Mouse (Mus musculus) G1E (cell line): Measurements from ENCODE around the gene Map6. TPM values are rescaled to one million over a fixed set of nuclear protein-coding genes. Genes with fewer than 3 reads are reported as not detected.

Experiments
- ATAC-seq: 2 replicates; pipeline ENCODE4 v1.8.0; 2016; ENCODE audit warnings: mild to moderate bottlenecking; ENCODE audit not compliant: insufficient number of reproducible peaks, poor library complexity, low FRiP score, severe bottlenecking; ENCODE audit errors: extremely low read depth
- DNase-seq: peaks from one replicate; pipeline ENCODE4 v3.0.0; 2012; ENCODE audit warnings: low spot score
- H3K27me3 ChIP-seq: 2 replicates; pipeline ENCODE4 v1.6.1; 2012; ENCODE audit warnings: mild to moderate bottlenecking, low read length, inconsistent platforms; ENCODE audit not compliant: insufficient read depth
- H3K36me3 ChIP-seq: replicated peaks from 2 replicates; pipeline ENCODE3; 2012; ENCODE audit warnings: mild to moderate bottlenecking, inconsistent platforms
- H3K4me1 ChIP-seq: 2 replicates; pipeline ENCODE4 v1.6.1; 2012; ENCODE audit warnings: low read depth, low read length, inconsistent platforms, mixed read lengths; ENCODE audit not compliant: insufficient read depth
- H3K4me3 ChIP-seq: 2 replicates; pipeline ENCODE4 v1.5.1; 2012; ENCODE audit warnings: low read depth, mild to moderate bottlenecking, inconsistent platforms, low read length, moderate library complexity, mixed read lengths
- H3K9me3 ChIP-seq: replicated peaks from 2 replicates; pipeline ENCODE4 v1.6.1; 2012; ENCODE audit warnings: inconsistent platforms
- CTCF ChIP-seq: IDR thresholded peaks from 2 replicates; pipeline ENCODE4 v1.5.1; 2012; ENCODE audit warnings: low read depth, low read length, inconsistent platforms, mixed read lengths
- GATA1 ChIP-seq: IDR thresholded peaks from 2 replicates; pipeline ENCODE4 v1.6.1; 2012; ENCODE audit warnings: borderline replicate concordance, low read length, inconsistent platforms, mixed read lengths
- GATA2 ChIP-seq: IDR thresholded peaks from 2 replicates; pipeline ENCODE4 v1.6.1; 2012; ENCODE audit warnings: low read depth, low read length, inconsistent platforms, borderline replicate concordance
- POLR2AphosphoS5 ChIP-seq: IDR thresholded peaks from 2 replicates; pipeline ENCODE4 v1.6.1; 2012; ENCODE audit warnings: low read depth, low read length, inconsistent platforms; ENCODE audit not compliant: insufficient replicate concordance
- TAL1 ChIP-seq: conservative IDR thresholded peaks from 2 replicates; pipeline ENCODE4 v1.6.1; 2012; ENCODE audit warnings: low read depth, low read length, inconsistent platforms, mixed read lengths
- polyA plus RNA-seq: library from polyadenylated mRNA; stranded (reverse); fragments of >175 nt; gene quantifications from 2 replicates; pipeline ENCODE4 v1.2.3, GENCODE M21; 2012
- total RNA-seq, 2 experiments: library from RNA; stranded (forward) in 1 of 2; stranded (reverse) in 1 of 2; fragments of 200-1000 nt in 1 of 2; fragments of >200 nt in 1 of 2; fragmentation: Nextera tagmentation in 1 of 2; gene quantifications; 2 replicates each; pipeline ENCODE4 v1.2.3; 2014 to 2017

The Map6 gene
- total and polyA plus RNA-seq, 3 experiments = 0.11 TPM; not detected in 2

DNA sequence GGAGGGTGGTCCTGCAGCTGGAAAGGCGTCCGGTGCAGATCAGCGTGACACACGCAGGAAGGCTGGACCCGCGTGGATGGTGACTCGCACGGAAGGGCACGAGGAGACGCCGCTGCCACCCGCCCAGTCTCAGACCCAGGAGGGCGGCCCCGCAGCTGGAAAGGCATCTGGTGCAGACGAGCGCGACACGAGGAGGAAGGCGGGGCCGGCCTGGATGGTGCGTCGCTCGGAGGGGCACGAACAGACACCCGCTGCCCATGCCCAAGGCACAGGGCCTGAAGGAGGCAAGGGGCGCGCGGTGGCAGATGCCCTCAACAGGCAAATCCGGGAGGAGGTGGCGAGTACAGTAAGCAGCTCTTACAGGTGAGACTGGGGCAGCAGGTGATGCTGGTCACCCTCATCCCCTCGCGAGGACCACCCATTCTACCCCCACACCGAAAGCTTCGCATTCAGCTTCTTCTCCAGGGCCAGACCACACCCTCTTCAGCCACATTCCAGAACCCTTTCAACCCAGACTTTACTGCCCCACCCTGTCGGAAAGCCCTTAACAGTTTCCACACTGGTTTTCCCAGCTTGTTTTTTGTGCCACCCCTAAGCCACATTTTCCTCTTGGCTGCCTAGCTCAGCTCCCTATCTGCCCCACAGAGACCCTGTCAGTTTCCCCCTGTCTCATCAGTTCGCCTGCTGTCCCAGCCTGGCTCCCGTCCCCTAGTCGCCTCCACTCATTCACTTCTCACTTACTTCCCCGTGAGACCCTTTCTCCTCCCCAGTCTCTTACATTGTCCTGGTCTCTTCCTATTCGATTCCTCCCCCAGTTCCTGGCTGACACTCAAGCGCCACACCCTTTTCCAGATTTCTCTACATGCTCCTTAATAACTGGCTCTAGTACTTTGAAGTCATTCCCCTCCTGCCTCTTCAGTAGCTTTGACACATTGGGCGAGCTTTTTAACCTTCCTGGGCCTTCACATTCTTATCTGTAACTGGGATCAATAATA is 2.0 kb downstream of the Map6 start:
- H3K4me3 ChIP-seq = no peak overlapping the region
- peaks cover 20% of the 10 kb centered on the region for H3K27me3 ChIP-seq
- DNase-seq (no peak), ATAC-seq (no peak)
- no peaks in the 10 kb centered on the region for H3K36me3 ChIP-seq
- TF ChIP-seq GATA2 = no peak
- H3K4me1 ChIP-seq = no peaks in the 10 kb centered on the region
- 0 out of 2 replicates have a peak, but pooled peaks cover 5% of the 10 kb centered on the region for H3K9me3 ChIP-seq

DNA sequence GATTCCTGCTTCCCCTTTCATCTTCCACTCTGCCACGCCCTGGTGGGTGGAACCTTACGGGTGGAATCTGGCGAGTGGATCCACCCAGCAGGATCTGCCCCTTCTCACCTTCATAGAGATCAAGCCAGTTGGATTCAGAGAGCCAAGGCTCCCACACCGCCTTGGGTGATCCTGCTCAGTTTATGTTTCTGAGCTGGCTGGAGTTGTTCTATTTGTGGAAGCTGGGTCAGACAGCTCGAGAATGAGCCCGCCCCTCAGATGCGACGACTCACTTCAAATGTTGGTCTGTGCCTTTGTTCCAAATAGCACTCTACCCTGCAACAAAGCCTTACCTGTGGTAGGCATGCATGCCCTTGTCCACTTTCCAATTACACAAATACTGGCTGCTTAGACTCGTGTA is 4.4 kb downstream of the Map6 start:
- H3K4me3 ChIP-seq = no peak overlapping the region
- no peaks in the 10 kb centered on the region for H3K4me1 ChIP-seq
- no peak for TF ChIP-seq TAL1
- no peak for TF ChIP-seq GATA2
- TF ChIP-seq CTCF = no peak
- no peak for TF ChIP-seq GATA1
- DNase-seq (no peak), ATAC-seq (no peak)
- H3K27me3 ChIP-seq = peaks cover 26% of the 10 kb centered on the region
- 0 out of 2 replicates have a peak, but pooled peaks cover 5% of the 10 kb centered on the region for H3K9me3 ChIP-seq
- no peaks in the 10 kb centered on the region for H3K36me3 ChIP-seq

DNA sequence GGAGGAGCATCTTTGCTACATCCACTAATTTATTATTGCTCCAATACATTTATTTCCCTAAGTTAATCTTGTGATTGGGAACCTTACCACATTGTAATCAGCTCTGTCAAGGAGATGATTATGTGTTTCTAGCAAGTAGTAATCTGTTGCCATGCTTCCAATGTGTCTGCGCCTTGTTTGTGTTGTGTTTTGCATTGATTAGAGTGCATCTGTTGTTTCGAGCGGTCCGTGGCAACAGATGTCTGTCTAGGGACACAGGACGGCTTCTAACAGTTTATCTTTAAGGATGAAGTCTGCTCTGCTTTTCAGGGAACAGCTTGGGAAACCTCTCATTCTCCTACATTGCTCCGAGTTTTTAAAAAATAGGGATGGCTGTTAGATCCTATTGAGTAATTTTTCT is 7.9 kb downstream of the Map6 start:
- Histone ChIP-seq H3K4me1 (no peaks in the 10 kb centered on the region), H3K9me3 (no peaks in the 10 kb centered on the region), H3K4me3 (no peak overlapping the region), H3K27me3 (peaks cover 35% of the 10 kb centered on the region), H3K36me3 (no peaks in the 10 kb centered on the region)
- no peak for DNase-seq
- ATAC-seq = no peak
- TF ChIP-seq CTCF (no peak), GATA2 (no peak), TAL1 (no peak), POLR2AphosphoS5 (no peak), GATA1 (no peak)

DNA sequence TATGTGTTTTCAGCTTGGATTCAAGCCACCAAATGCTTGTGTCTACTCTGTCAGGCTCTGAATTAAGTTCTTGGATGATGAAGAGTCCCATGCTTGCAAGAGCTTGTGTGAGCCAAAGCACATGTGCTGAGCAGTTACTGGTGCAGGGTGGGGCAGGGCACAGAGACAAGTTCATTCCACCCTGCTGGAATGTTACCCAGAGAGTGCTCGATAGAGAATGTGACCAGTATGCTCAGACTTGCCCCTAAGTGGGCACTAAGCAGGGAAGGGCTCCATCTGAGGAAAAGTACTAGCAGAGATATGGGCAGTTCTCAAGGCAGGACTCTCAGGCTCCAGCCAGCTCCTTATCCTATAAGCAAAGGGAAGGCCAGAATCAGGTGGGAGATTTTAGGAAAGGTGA is 9.4 kb downstream of the Map6 start:
- Histone ChIP-seq H3K9me3 (no peaks in the 10 kb centered on the region), H3K27me3 (peaks cover 35% of the 10 kb centered on the region)

DNA sequence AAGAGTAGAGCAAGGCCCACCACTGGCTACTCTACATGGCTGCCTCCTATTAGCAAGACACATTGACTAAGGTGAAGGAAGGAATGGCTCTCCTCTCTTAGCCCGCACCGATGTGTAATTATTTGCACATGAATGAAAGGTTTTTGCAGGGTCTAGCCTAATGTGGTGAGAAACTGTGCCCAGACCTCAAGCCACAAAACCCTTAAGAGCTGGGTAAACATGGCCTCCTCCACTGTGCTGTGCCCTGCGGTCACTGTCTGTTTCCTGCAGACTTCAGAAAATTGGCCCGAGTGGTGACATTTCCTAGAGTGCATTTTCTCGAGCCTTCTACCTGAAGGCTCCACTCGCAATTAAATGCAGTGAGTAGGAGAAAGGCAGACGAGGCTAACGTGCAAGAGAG is 11.1 kb downstream of the Map6 start:
- DNase-seq = no peak
- no peaks in the 10 kb centered on the region for H3K36me3 ChIP-seq
- H3K4me3 ChIP-seq = no peak overlapping the region
- TF ChIP-seq GATA1 (no peak), POLR2AphosphoS5 (no peak), GATA2 (no peak), TAL1 (no peak), CTCF (no peak)
- ATAC-seq = no peak
- H3K27me3 ChIP-seq = peaks cover 33% of the 10 kb centered on the region
- H3K4me1 ChIP-seq = no peaks in the 10 kb centered on the region
- H3K9me3 ChIP-seq = no peaks in the 10 kb centered on the region

More for the DNA sequence above, 9.4 kb downstream of the Map6 start:
- DNase-seq = no peak
- no peak for TF ChIP-seq GATA1
- TF ChIP-seq POLR2AphosphoS5 = no peak
- TF ChIP-seq GATA2 = no peak
- TF ChIP-seq TAL1 = no peak
- no peak for TF ChIP-seq CTCF
- H3K4me1 ChIP-seq = no peaks in the 10 kb centered on the region
- H3K36me3 ChIP-seq = no peaks in the 10 kb centered on the region
- no peak for ATAC-seq
- no peak overlapping the region for H3K4me3 ChIP-seq

DNA sequence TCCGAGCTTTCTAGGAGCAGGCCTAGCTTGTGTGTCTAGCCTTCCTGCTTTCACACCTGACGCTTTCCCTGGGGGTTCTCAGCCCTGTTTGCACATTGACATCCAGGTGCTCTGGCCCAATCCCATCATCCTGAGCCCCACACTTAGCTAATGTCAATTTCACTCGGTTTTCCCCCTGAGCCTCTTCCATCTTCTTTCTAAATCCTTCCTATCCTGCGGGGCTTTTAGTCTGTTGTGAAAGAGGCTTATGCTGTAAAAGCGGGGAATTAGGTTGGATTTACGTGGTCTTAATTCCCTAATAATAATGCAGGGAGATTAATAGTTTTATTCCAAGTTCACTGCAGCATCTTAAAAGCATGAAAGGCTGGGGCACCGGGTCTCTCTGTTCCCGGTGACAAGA is 12.3 kb downstream of the Map6 start:
- no peaks in the 10 kb centered on the region for H3K4me1 ChIP-seq
- no peak for DNase-seq
- H3K4me3 ChIP-seq = no peak overlapping the region
- H3K9me3 ChIP-seq = no peaks in the 10 kb centered on the region
- TF ChIP-seq GATA2 = no peak
- no peak for TF ChIP-seq TAL1
- no peak for TF ChIP-seq CTCF
- no peak for TF ChIP-seq POLR2AphosphoS5
- no peak for TF ChIP-seq GATA1
- H3K36me3 ChIP-seq = no peaks in the 10 kb centered on the region
- ATAC-seq = no peak
- H3K27me3 ChIP-seq = peaks cover 28% of the 10 kb centered on the region

DNA sequence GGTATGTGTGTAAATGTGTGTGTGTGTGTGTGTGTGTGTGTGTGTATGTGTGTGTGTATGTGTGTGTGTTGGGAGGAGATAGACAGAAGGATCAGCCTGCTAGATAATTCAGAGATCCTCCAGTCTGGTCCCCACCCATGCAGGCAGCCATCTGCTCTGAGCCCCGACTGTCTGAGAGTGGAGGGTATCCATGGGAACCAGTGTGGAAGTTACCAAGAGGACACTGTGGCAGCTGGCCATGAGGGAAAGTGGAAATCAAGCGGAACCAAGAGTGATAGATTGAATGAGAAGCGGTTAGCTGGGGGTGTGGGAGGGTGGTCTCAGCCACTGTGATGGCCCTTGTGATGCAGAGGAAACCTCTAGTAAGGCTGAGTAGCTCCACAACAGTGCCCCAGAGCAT is 20.0 kb downstream of the Map6 start:
- Histone ChIP-seq H3K27me3 (peaks cover 15% of the 10 kb centered on the region), H3K36me3 (no peaks in the 10 kb centered on the region), H3K9me3 (no peaks in the 10 kb centered on the region), H3K4me3 (no peak overlapping the region), H3K4me1 (no peaks in the 10 kb centered on the region)
- no peak for TF ChIP-seq GATA2
- TF ChIP-seq TAL1 = no peak
- no peak for TF ChIP-seq GATA1
- no peak for TF ChIP-seq CTCF
- no peak for TF ChIP-seq POLR2AphosphoS5
- no peak for ATAC-seq
- no peak for DNase-seq
